Mouse (Mus musculus): ENCODE data around the gene Ankrd55.

GRCm38 (mm10) chr13:112365762-112366161 lies 77.5 kb downstream of the Ankrd55 start:
- TF ChIP-seq POLR2A (IDR thresholded peaks at IDR 0.05; ENCODE audit: extremely low read depth, insufficient read depth, low read length): no peak
- no peak for TF ChIP-seq CTCF (IDR thresholded peaks at IDR 0.05; ENCODE audit: low read depth, low read length)
